Mouse (Mus musculus): ENCODE results near the gene Gm10251.
"Not testable (repeated sequence)": the region's sequence is repeated elsewhere in the genome, so short reads cannot be mapped to it uniquely, and the experiment has no call there.

The Gm10251 gene

DNA sequence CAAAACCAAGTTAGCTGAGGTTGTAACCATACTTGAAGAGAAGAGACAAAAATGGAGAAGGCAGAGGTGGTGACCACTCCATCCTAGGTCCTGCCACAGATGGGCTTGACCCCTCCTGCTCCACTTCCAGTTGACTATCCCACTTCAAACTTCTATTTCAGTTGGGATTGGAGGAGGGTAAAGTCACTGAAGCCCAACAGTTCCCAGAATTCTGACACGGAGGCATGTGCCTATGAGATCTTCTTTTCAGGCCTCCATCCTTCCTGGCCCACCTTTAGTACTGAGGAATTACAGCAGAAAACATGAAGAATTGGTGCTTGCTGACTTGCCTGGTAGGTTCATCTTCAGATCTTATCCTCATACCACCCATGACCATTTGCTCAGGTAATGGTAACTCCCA is at the start of gene Gm10251:
TSS of gene Gm10251 (minus strand) at position 101 of the 400 bp plus-strand sequence.
- DNase-seq: not testable (repeated sequence)

DNA sequence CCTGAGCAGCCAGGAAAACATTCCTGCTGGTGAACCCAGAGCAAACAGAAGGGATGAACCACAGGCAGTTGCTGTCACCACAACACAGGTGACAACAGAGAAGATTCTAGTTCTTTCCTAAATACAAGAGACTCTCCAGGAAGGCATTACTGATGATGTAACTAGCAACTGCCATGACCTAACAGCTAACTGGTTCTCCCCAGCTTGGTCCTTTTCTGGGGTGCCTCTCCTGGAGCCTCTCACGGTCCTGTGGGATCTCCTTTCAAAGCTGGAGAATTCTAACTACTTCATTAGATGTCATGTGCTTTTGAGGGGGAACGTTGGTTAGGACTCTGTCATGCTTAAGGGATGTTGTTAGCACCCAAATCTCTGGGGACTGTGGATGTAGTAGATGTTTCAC is 36.2 kb upstream of the Gm10251 start, which contains the start of gene Gm8050:
TSS of gene Gm8050 (minus strand) at position 101 of the 400 bp plus-strand sequence.
- not testable (repeated sequence) for DNase-seq

DNA sequence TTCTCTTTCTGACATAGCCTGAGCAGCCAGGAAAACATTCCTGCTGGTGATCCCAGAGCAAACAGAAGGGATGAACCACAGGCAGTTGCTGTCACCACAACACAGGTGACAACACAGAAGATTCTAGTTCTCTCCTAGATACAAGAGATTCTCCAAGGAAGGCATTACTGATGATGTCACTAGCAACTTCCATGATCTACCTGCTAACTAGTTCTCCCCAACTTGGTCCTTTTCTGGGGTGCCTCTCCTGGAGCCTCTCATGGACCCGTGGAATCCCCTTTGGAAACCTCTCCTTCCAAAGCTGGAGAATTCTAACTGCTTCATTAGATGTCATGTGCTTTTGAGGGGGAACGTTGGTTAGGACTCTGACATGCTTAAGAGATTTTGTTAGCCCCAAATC is 61.7 kb downstream of the Gm10251 start, which contains the start of gene Gm3460:
TSS of gene Gm3460 (minus strand) at position 101 of the 400 bp plus-strand sequence.
- DNase-seq: not testable (repeated sequence)

DNA sequence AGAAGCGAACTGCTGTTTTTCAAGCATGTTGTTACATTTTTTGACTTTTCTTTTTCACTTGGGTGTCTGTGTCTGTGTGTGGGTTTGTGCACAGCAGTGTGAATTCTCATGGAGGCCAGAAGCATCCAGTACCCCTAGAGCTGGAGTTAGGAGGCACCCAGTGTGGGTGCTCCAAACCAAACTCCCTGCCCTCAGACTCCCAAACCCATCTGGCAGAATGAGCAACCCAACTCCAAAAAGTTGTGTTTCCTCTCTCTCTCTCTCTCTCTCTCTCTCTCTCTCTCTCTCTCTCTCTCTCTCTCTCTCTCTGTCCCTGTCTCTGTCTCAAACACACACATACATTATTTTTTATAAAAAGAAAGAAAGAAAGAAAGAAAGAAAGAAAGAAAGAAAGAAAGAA is 77.5 kb downstream of the Gm10251 start:
- DNase-seq: not testable (repeated sequence)

DNA sequence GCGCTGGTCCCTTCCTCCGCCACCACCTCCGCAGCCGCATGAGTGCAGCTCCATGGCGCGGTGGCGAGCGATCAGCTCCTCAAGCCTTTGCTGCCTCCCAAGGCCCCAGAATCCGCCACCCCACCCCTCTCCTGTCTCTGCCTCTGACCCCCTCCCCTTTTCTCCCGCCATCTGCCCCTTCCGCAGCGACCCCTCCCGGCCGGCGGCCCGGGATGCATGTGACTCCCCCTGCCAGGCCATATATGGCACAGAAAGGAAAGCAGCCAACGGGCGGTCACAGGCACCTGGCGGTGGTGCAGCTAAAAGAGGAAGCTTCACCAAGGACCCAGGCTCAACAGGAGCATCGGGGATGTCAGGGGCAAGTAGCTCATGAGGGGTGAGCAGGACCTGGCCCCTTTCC is 79.0 kb downstream of the Gm10251 start:
- DNase-seq: not testable (repeated sequence)

DNA sequence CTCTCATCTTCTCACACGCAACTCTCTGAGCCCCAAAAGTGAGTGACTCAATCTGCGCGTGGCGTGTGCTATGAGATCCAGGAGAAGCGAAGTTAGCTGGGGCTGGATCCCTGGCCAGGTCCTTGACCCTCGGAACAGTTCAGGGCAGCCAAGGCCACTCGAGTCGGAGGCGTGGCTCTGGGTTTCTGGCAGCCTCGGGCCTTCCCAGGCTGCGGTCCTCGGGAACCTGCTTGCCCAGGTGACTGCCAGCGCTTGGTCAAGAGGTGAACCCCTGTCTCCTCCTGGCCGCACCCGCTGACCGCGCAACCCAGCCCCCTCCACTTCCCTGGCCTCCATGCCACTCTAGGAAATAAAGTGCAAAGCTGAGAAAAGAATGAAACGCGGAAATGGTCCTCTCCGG is 79.4 kb downstream of the Gm10251 start:
- peak; percentile 3 for DNase-seq

DNA sequence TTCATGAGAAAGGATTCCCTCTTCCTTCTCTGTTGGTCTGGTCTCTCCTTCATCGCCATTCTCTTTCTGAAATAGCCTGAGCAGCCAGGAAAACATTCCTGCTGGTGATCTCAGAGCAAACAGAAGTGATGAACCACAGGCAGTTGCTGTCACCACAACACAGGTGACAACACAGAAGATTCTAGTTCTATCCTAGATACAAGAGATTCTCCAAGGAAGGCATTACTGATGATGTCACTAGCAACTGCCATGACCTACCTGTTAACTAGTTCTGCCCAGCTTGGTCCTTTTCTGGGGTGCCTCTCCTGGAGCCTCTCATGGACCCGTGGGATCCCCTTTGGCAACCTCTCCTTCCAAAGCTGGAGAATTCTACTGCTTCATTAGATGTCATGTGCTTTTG is 93.5 kb downstream of the Gm10251 start, which contains the start of gene Gm3629:
TSS of gene Gm3629 (minus strand) at position 101 of the 400 bp plus-strand sequence.
- DNase-seq: not testable (repeated sequence)
